Mouse (Mus musculus) CH12.LX (cell line): Measurements from ENCODE around the gene Cadm1. TPM values are rescaled to one million over a fixed set of nuclear protein-coding genes. Genes with fewer than 3 reads are reported as not detected.

ENCODE experiments used
- DNase-seq: peaks from one replicate; pipeline ENCODE4 v3.0.0-alpha.2; 2013; ENCODE audit errors: extremely low read depth
- H3K27ac ChIP-seq: 2 replicates; pipeline ENCODE4 v1.5.1; 2012; ENCODE audit warnings: low read depth, mild to moderate bottlenecking, control low read depth, moderate library complexity; ENCODE audit not compliant: insufficient read depth
- H3K27me3 ChIP-seq: replicated peaks from 2 replicates; pipeline ENCODE3; 2012; ENCODE audit warnings: inconsistent platforms
- H3K36me3 ChIP-seq, 2 experiments: replicated peaks in 1 of 2; 2 replicates each; pipeline versions ENCODE3 to v1.6.1; 2012; ENCODE audit warnings: inconsistent platforms in 1 of 2, low read length in 1 of 2, mild to moderate bottlenecking in 1 of 2, mixed read lengths in 1 of 2, moderate library complexity in 1 of 2; ENCODE audit not compliant: control insufficient read depth in 1 of 2, insufficient read depth in 1 of 2
- H3K4me1 ChIP-seq, 2 experiments: 2 replicates each; pipeline ENCODE4 v1.6.1; 2012; ENCODE audit warnings: inconsistent platforms in 1 of 2, moderate library complexity in 1 of 2; ENCODE audit not compliant: insufficient read depth in 2 of 2, control insufficient read depth in 1 of 2
- H3K4me2 ChIP-seq: 2 replicates; pipeline ENCODE4 v1.6.1; 2012; ENCODE audit warnings: low read depth, mild to moderate bottlenecking, control low read depth; ENCODE audit not compliant: poor library complexity, insufficient read depth, severe bottlenecking
- H3K4me3 ChIP-seq, 3 experiments: fragments of 150-350 bp in 1 of 3; sonication (generic) in 1 of 3; replicated peaks in 1 of 3; 2 replicates each; pipeline versions ENCODE3 to v1.5.1; 2011 to 2012; ENCODE audit warnings: low read depth in 2 of 3, low read length in 2 of 3, mild to moderate bottlenecking in 2 of 3, moderate library complexity in 2 of 3, control low read depth in 1 of 3, improper control_type of control experiment in 1 of 3, inconsistent platforms in 1 of 3, mixed read lengths in 1 of 3; ENCODE audit not compliant: poor library complexity in 1 of 3
- H3K79me2 ChIP-seq: replicated peaks from 2 replicates; pipeline ENCODE4 v1.6.1; 2012; ENCODE audit warnings: mild to moderate bottlenecking, moderate library complexity; ENCODE audit not compliant: control insufficient read depth, poor library complexity, insufficient read depth, severe bottlenecking; ENCODE audit errors: extremely low read depth
- H3K9ac ChIP-seq: 2 replicates; pipeline ENCODE4 v1.6.1; 2012; ENCODE audit warnings: low read depth, mild to moderate bottlenecking, control low read depth, moderate library complexity; ENCODE audit not compliant: insufficient read depth
- H3K9me3 ChIP-seq: replicated peaks from 2 replicates; pipeline ENCODE3; 2012; ENCODE audit warnings: low read length, inconsistent platforms, mixed read lengths
- BHLHE40 ChIP-seq: IDR thresholded peaks from 2 replicates; pipeline ENCODE4 v1.6.1; 2011; ENCODE audit warnings: mild to moderate bottlenecking, low read depth, low read length, improper control_type of control experiment
- CHD1 ChIP-seq: IDR thresholded peaks from 2 replicates; pipeline ENCODE4 v1.6.1; 2012; ENCODE audit warnings: low read depth, low read length, improper control_type of control experiment, inconsistent platforms
- CHD2 ChIP-seq: IDR thresholded peaks from 2 replicates; pipeline ENCODE4 v1.6.1; 2011; ENCODE audit warnings: low read length, improper control_type of control experiment
- EP300 ChIP-seq: IDR thresholded peaks from 2 replicates; pipeline ENCODE4 v1.6.1; 2011; ENCODE audit warnings: low read length, improper control_type of control experiment
- ETS1 ChIP-seq: conservative IDR thresholded peaks from 2 replicates; pipeline ENCODE4 v1.6.1; 2012; ENCODE audit warnings: low read depth, mild to moderate bottlenecking, inconsistent platforms, low read length, improper control_type of control experiment, moderate library complexity
- GABPA ChIP-seq: IDR thresholded peaks from 2 replicates; pipeline ENCODE4 v1.6.1; 2012; ENCODE audit warnings: low read depth, low read length, improper control_type of control experiment, inconsistent platforms; ENCODE audit not compliant: insufficient replicate concordance
- KAT2A ChIP-seq: IDR thresholded peaks from 2 replicates; pipeline ENCODE4 v1.6.1; 2012; ENCODE audit warnings: low read length, improper control_type of control experiment, inconsistent platforms; ENCODE audit not compliant: insufficient replicate concordance
- MAFK ChIP-seq: IDR thresholded peaks from 2 replicates; pipeline ENCODE4 v1.6.1; 2011; ENCODE audit warnings: low read length, improper control_type of control experiment; ENCODE audit not compliant: insufficient replicate concordance
- MAX ChIP-seq: IDR thresholded peaks from 2 replicates; pipeline ENCODE4 v1.6.1; 2011; ENCODE audit warnings: low read length, improper control_type of control experiment
- MAZ ChIP-seq: IDR thresholded peaks from 2 replicates; pipeline ENCODE4 v1.6.1; 2012; ENCODE audit warnings: low read depth, mild to moderate bottlenecking, inconsistent platforms, low read length, improper control_type of control experiment, moderate library complexity
- MYC ChIP-seq: IDR thresholded peaks from 2 replicates; pipeline ENCODE4 v1.6.1; 2011; ENCODE audit warnings: low read depth, mild to moderate bottlenecking, improper control_type of control experiment, low read length
- NELFE ChIP-seq: IDR thresholded peaks from 2 replicates; pipeline ENCODE4 v1.6.1; 2011; ENCODE audit warnings: low read depth, low read length, improper control_type of control experiment
- POLR2A ChIP-seq: IDR thresholded peaks from 2 replicates; pipeline ENCODE4 v1.6.1; 2011; ENCODE audit warnings: low read depth, mild to moderate bottlenecking, improper control_type of control experiment, low read length
- SIN3A ChIP-seq: IDR thresholded peaks from 2 replicates; pipeline ENCODE4 v1.6.1; 2012; ENCODE audit warnings: low read length, improper control_type of control experiment, inconsistent platforms
- TBP ChIP-seq: conservative IDR thresholded peaks from 2 replicates; pipeline ENCODE4 v1.6.1; 2011; ENCODE audit warnings: low read depth, low read length, improper control_type of control experiment
- UBTF ChIP-seq: IDR thresholded peaks from 2 replicates; pipeline ENCODE4 v1.6.1; 2012; ENCODE audit warnings: low read depth, mild to moderate bottlenecking, inconsistent platforms, low read length, improper control_type of control experiment, moderate library complexity
- USF2 ChIP-seq: conservative IDR thresholded peaks from 2 replicates; pipeline ENCODE4 v1.6.1; 2011; ENCODE audit warnings: low read depth, low read length, improper control_type of control experiment
- ZMIZ1 ChIP-seq: IDR thresholded peaks from 2 replicates; pipeline ENCODE4 v1.6.1; 2012; ENCODE audit warnings: low read depth, mild to moderate bottlenecking, inconsistent platforms, low read length, improper control_type of control experiment
- dilution Hi-C: fragments of 300-500 bp; cut with MboI; formaldehyde crosslinking; loops from 2 replicates; pipeline ENCODE4 v1.14.3; 2020; ENCODE audit warnings: low sequenced_read_pairs; ENCODE audit not compliant: extremely low pct_unique_long_range_greater_than_20kb, extremely low pct_ligation_motif_present
- in situ Hi-C: fragments of 300-500 bp; cut with MboI; formaldehyde crosslinking; loops from 3 replicates; pipeline ENCODE4 v1.14.3; 2019; ENCODE audit warnings: low sequenced_read_pairs, low pct_ligation_motif_present, low pct_unique_long_range_greater_than_20kb, mixed read lengths
- polyA plus RNA-seq: library from polyadenylated mRNA; unstranded; fragments of >175 nt; gene quantifications from 2 replicates; pipeline ENCODE4 v1.2.1, GENCODE M21; 2012; ENCODE audit warnings: low read depth; ENCODE audit not compliant: insufficient read length
- total RNA-seq, 2 experiments: library from RNA; depleted of rRNA; stranded (reverse); fragments of 300-350 nt in 1 of 2; fragments of >200 nt in 1 of 2; gene quantifications; 2 replicates each; pipeline ENCODE4 v1.2.3; 2012 to 2014

Cadm1 gene
- total and polyA plus RNA-seq, 3 experiments, result not detected

DNA sequence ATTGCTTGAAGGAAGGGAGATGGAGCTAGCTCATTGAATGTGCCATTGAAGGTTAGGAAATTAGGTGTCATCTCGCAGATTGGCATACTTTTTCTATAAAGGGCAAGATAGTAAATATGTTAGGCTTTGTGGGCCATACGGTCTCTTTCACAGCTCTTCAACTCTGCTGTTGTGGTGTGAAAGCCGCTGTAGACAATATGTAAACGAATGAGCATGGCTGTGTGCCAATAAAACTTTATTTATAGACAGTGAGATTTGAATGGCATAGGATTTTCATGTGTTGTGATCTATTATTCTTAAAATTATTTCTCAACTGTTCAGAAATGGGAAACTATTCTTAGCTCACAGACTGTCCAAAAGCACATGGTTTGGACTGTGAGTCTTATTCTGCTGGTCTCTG, 123.0 kb downstream of the Cadm1 start:
- TF ChIP-seq MAZ (no peak), MAX (no peak), EP300 (no peak), CHD1 (no peak), ZMIZ1 (no peak), USF2 (no peak), BHLHE40 (no peak), ETS1 (no peak), MYC (no peak), TBP (no peak), KAT2A (no peak), UBTF (no peak), SIN3A (no peak), CHD2 (no peak), NELFE (no peak)
- TF ChIP-seq, all 38 proteins: peak for 0
- no peak overlapping the region for H3K9ac ChIP-seq
- in situ Hi-C loops (no loop called here), dilution Hi-C loops (no loop called here)
- DNase-seq, result no peak
- no peaks in the 10 kb centered on the region for H3K36me3 ChIP-seq
- H3K4me2 ChIP-seq, result no peak overlapping the region
- peaks cover 12% of the 10 kb centered on the region for H3K9me3 ChIP-seq
- no peak overlapping the region for H3K4me3 ChIP-seq
- H3K27ac ChIP-seq, result no peak overlapping the region
- H3K4me1 ChIP-seq, result no peaks in the 10 kb centered on the region
- H3K79me2 ChIP-seq, result no peaks in the 10 kb centered on the region
- H3K27me3 ChIP-seq, result no peaks in the 10 kb centered on the region

DNA sequence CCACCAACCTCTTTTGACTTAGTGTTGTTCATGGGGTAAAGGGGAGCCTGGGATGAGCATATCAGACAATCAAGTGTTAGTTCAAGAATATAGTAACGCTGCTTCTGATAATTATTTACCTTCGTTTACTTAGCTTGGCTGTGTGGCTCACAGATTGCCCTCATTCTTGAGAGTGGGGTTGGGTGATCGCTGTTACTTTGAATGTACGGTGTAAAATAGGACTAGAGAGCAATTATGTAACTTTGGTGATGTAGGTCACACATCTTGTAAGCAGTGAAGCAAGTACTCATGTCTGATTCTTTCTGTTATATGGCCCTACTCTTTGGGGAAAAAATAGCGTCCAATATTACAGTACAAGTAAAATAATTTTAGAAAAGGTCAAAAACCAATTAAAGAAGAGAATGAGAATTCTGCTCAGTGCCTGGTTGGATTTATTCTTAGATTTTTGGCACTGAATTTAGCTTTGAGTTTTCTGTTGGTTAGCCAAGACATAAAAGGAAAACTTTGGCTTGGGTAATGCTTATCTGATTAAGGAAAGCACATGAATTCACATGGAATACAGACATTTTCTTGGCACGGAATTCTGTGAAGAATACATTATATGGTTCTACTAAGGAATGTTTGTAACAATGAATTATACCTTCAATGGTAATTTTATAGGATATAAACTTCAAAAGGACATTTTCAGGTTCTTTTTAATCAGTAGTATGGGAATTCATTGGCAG, 129.6 kb downstream of the Cadm1 start:
- no peak overlapping the region for H3K4me2 ChIP-seq
- H3K79me2 ChIP-seq, result no peaks in the 10 kb centered on the region
- H3K4me3 ChIP-seq, result no peak overlapping the region
- no peaks in the 10 kb centered on the region for H3K36me3 ChIP-seq
- in situ Hi-C loops (no loop called here), dilution Hi-C loops (no loop called here)
- no peak overlapping the region for H3K9ac ChIP-seq
- H3K27me3 ChIP-seq, result no peaks in the 10 kb centered on the region
- H3K9me3 ChIP-seq, result peaks cover 12% of the 10 kb centered on the region
- TF ChIP-seq GABPA (no peak), NELFE (no peak), ETS1 (no peak), POLR2A (no peak), USF2 (no peak), MYC (no peak), MAFK (no peak)
- no peaks in the 10 kb centered on the region for H3K4me1 ChIP-seq
- no peak overlapping the region for H3K27ac ChIP-seq
- DNase-seq, result no peak
